Mouse (Mus musculus): ENCODE data around the gene Tor2a. TPM values are rescaled to one million over a fixed set of nuclear protein-coding genes. Genes with fewer than 3 reads are reported as not detected.

The Tor2a gene
- polyA plus RNA-seq, 1 experiment: 133 TPM

DNA sequence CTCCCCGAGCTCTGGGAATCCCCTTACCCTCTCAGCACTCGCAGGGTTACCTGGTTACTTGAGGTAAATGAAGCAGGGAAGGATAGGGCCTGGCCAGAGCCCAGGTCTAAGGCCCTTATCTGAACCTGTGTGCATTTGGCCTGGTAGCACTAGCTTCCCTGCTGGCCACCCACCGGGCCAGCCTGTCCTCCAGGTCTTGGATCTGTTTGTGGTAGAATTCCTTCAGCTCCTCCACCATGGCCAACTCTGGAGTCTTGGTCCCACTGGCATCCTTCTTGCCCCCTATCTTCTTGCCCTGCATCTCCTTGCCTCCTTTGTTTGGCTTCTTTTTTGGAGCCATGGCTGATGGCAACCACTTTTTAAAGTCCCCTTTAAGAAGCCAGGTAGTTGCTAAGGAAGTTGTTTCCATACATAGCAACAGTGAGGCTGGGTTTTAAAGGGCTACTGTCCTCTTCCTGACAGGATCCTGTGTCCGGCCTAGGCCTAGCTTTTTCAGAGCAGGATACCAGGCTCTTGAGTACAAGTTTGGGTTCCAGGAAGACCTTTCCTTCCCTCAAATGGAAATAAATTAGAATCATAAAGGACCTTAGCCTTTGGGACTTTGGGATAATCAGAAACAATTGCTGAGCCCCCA lies 27.1 kb downstream of the Tor2a start, which contains the start of gene Cfap157:
TSS of gene Cfap157 (minus strand) at position 381 of the 634 bp plus-strand sequence.
- Histone ChIP-seq H3K27me3 (ENCODE audit: control insufficient read depth, insufficient read depth, low read length) (no peaks in the 10 kb centered on the region), H3K4me1 (ENCODE audit: control insufficient read depth, insufficient read depth, insufficient read length, low read length) (peaks cover 2% of the 10 kb centered on the region; the same call in 1 of the 2 replicates), H3K4me3 (ENCODE audit: low read depth, low read length) (no peak within 1 kb of the TSS), H3K27ac (ENCODE audit: insufficient read depth, low read depth, low read length) (no peak within 1 kb of the TSS), H3K36me3 (ENCODE audit: control insufficient read depth, insufficient read depth, low read length) (no peaks in the 10 kb centered on the region)
- TF ChIP-seq CTCF (IDR thresholded peaks at IDR 0.05; ENCODE audit: extremely low read depth, insufficient read length, insufficient replicate concordance, low read depth, low read length) (no peak), POLR2A (IDR thresholded peaks at IDR 0.05; ENCODE audit: low read depth, low read length) (no peak)
- WGBS: 63% methylated on average over 4 of the region's 4 CpGs

DNA sequence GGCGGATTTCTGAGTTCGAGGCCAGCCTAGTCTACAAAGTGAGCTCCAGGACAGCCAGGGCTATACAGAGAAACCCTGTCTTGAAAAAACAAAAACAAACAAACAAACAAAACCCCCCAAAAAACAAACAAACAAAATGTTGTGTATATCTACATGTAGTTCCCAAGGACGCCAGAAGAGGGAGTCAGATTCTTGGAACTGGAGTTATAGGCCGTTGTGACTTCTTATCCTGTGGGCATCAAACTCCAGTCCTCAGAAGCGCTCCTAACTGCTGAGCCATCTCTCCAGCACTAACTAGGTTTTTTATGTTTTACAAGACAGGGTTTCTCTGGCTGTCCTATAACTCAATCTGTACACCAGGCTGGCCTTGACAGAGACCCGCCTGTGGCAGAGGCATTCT lies 30.1 kb downstream of the Tor2a start:
- 71% methylated on average over 6 of the region's 6 CpGs for WGBS
- Histone ChIP-seq H3K4me1 (ENCODE audit: control insufficient read depth, insufficient read depth, insufficient read length, low read length) (peaks cover 2% of the 10 kb centered on the region; the same call in 1 of the 2 replicates), H3K4me3 (ENCODE audit: low read depth, low read length) (no peak overlapping the region), H3K27ac (ENCODE audit: insufficient read depth, low read depth, low read length) (no peak overlapping the region), H3K27me3 (ENCODE audit: control insufficient read depth, insufficient read depth, low read length) (no peaks in the 10 kb centered on the region), H3K36me3 (ENCODE audit: control insufficient read depth, insufficient read depth, low read length) (no peaks in the 10 kb centered on the region)
- TF ChIP-seq POLR2A (IDR thresholded peaks at IDR 0.05; ENCODE audit: low read depth, low read length): no peak
- TF ChIP-seq CTCF (IDR thresholded peaks at IDR 0.05; ENCODE audit: extremely low read depth, insufficient read length, insufficient replicate concordance, low read depth, low read length): peak; percentile 27; the same call in 1 of the 2 replicates

DNA sequence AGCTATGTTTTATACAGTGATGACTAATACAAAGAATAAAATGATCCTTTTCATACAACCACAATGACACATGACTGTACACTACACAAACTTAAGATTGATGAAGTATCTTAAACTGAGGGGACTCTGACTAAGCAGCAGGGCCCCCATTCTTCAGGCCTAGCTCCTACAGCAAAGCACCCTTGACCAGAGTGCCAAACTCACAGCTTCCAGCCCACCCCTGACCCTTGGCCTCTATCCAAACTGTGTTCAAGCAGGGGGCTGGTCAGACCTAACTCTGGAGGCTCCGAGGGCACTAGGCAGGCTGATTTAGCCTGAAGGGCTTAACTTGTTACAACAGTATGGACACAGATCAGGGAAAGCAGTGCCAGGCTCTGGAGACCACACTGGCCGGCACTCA lies 31.5 kb downstream of the Tor2a start:
- Histone ChIP-seq H3K4me3 (ENCODE audit: low read depth, low read length) (no peak overlapping the region), H3K36me3 (ENCODE audit: control insufficient read depth, insufficient read depth, low read length) (no peaks in the 10 kb centered on the region), H3K4me1 (ENCODE audit: control insufficient read depth, insufficient read depth, insufficient read length, low read length) (peaks cover 2% of the 10 kb centered on the region; the same call in 1 of the 2 replicates), H3K27me3 (ENCODE audit: control insufficient read depth, insufficient read depth, low read length) (no peaks in the 10 kb centered on the region), H3K27ac (ENCODE audit: insufficient read depth, low read depth, low read length) (no peak overlapping the region)
- no peak for TF ChIP-seq POLR2A (IDR thresholded peaks at IDR 0.05; ENCODE audit: low read depth, low read length)
- no peak for TF ChIP-seq CTCF (IDR thresholded peaks at IDR 0.05; ENCODE audit: extremely low read depth, insufficient read length, insufficient replicate concordance, low read depth, low read length)
- 79% methylated on average over 2 of the region's 2 CpGs for WGBS

DNA sequence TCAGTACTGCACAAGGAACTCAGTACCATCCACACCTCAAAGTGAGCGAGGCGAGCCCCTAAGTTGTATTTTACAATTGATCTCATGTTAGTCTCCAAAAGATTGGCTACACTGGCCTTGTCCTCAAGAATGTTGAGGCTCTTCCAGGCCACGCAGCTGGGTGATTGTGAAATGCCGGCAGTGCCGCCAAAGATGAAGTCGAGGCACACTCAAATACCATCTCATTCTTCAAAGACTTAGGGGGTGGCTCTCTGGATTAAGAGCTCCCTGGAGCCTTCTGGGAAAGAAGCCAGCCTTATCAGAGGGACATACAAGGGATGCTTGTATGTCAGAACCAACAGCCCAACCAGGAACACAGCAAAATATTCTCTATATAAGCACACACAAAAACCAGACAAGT lies 34.3 kb downstream of the Tor2a start:
- WGBS: 62% methylated on average over 6 of the region's 6 CpGs
- no peaks in the 10 kb centered on the region for H3K27me3 ChIP-seq (ENCODE audit: control insufficient read depth, insufficient read depth, low read length)
- no peak overlapping the region for H3K27ac ChIP-seq (ENCODE audit: insufficient read depth, low read depth, low read length)
- no peaks in the 10 kb centered on the region for H3K36me3 ChIP-seq (ENCODE audit: control insufficient read depth, insufficient read depth, low read length)
- peaks cover 2% of the 10 kb centered on the region; the same call in 1 of the 2 replicates for H3K4me1 ChIP-seq (ENCODE audit: control insufficient read depth, insufficient read depth, insufficient read length, low read length)
- TF ChIP-seq CTCF (IDR thresholded peaks at IDR 0.05; ENCODE audit: extremely low read depth, insufficient read length, insufficient replicate concordance, low read depth, low read length) (no peak), POLR2A (IDR thresholded peaks at IDR 0.05; ENCODE audit: low read depth, low read length) (no peak)
- no peak overlapping the region for H3K4me3 ChIP-seq (ENCODE audit: low read depth, low read length)

DNA sequence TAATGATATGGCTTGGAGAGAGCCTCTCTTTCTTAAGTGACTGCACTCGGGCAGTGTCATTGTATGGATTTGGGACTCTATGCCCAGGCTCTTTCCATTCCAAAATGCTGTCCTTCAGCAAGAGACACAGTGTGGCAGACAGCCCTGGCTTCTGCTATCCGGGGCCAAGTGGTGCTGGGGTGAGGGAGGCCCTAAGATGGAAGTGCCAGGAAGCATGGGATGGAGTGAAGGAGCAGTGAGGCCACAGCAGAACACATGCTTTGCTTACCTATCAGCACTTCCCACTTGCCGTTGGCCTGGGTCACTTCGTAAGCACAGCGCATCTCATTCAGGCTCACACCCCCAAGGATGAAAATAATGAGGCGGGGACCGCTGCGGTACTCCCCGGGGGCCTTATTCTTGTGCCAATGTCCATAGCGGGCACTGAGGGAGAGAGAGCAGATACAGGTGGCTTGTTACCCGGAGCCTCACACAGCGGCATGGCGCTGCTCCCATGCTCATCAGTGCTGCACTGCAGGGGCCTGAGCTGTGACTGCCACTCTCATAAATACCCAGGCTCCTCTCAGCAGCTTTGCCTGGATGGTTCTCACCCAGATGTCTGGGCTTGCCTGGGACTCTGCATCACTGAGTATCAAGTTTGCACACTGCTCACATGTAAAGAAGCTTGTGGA lies 38.8 kb downstream of the Tor2a start:
- Histone ChIP-seq H3K27me3 (ENCODE audit: control insufficient read depth, insufficient read depth, low read length) (no peaks in the 10 kb centered on the region), H3K36me3 (ENCODE audit: control insufficient read depth, insufficient read depth, low read length) (no peaks in the 10 kb centered on the region), H3K4me1 (ENCODE audit: control insufficient read depth, insufficient read depth, insufficient read length, low read length) (peaks cover 2% of the 10 kb centered on the region; the same call in 1 of the 2 replicates), H3K27ac (ENCODE audit: insufficient read depth, low read depth, low read length) (no peak overlapping the region), H3K4me3 (ENCODE audit: low read depth, low read length) (no peak overlapping the region)
- WGBS: 85% methylated on average over 13 of the region's 13 CpGs
- TF ChIP-seq POLR2A (IDR thresholded peaks at IDR 0.05; ENCODE audit: low read depth, low read length) (no peak), CTCF (IDR thresholded peaks at IDR 0.05; ENCODE audit: extremely low read depth, insufficient read length, insufficient replicate concordance, low read depth, low read length) (no peak)

DNA sequence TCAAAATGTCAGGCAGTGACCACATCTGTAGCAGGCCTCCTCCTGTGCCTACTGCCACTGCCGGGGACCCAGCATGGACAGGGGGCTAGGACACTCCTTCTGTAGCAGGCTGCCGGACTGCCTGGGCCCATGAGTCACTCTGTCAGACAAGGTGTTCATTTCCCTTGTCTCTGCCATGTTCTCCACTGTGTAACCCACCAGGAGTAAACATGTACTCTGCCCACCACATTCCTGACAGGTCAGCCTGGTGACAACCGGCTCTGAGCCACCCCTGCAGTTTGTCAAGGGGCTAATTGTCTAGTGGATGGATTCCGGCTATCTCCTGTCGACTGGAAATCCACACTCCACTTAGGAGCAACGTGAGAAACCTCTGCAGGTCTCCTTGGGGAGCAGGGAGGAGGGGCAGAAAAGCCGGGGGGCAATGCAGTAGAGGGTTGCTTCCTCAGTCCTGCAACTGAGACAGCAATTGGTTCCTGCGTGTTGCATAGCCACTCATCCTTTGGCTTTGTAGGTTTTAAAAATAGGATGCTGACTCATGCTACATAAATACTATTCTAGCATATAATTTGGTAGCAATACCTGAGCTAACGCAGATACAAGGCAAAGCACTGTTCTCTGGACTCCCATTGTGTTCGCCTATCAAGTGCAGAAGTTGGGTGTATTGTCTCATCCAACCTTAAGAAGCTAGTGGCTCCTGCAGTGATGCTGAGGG lies 41.4 kb downstream of the Tor2a start:
- TF ChIP-seq CTCF (IDR thresholded peaks at IDR 0.05; ENCODE audit: extremely low read depth, insufficient read length, insufficient replicate concordance, low read depth, low read length) (no peak), POLR2A (IDR thresholded peaks at IDR 0.05; ENCODE audit: low read depth, low read length) (no peak)
- whole genome bisulfite sequencing: 70% methylated on average over 10 of the region's 10 CpGs
- H3K4me3 ChIP-seq (ENCODE audit: low read depth, low read length): no peak overlapping the region
- H3K36me3 ChIP-seq (ENCODE audit: control insufficient read depth, insufficient read depth, low read length): no peaks in the 10 kb centered on the region
- H3K4me1 ChIP-seq (ENCODE audit: control insufficient read depth, insufficient read depth, insufficient read length, low read length): peaks cover 2% of the 10 kb centered on the region; the same call in 1 of the 2 replicates
- no peaks in the 10 kb centered on the region for H3K27me3 ChIP-seq (ENCODE audit: control insufficient read depth, insufficient read depth, low read length)
- no peak overlapping the region for H3K27ac ChIP-seq (ENCODE audit: insufficient read depth, low read depth, low read length)
